Mouse (Mus musculus) ES-E14 (cell line): ENCODE measurements at regions not wholly inside any gene's neighbourhood (a gene's known extent, or its start where the extent isn't known, plus 50 kb on each side); places are given as distances from the start of the nearest gene placed in this dataset.

Source experiments
- DNase-seq: peaks from one replicate; pipeline ENCODE4 v3.0.0-alpha.2; 2013; ENCODE audit warnings: low read depth, low spot score
- H3K27ac ChIP-seq: 2 replicates; pipeline ENCODE4 v1.5.1; 2012; ENCODE audit warnings: low read depth, mild to moderate bottlenecking, low read length, moderate library complexity, mixed read lengths; ENCODE audit not compliant: poor library complexity, insufficient read depth, severe bottlenecking
- H3K36me3 ChIP-seq: 2 replicates; pipeline ENCODE4 v1.6.1; 2012; ENCODE audit warnings: mild to moderate bottlenecking, low read length, moderate library complexity, mixed read lengths; ENCODE audit not compliant: control insufficient read depth, poor library complexity, insufficient read depth, severe bottlenecking
- H3K4me1 ChIP-seq, 2 experiments: fragments of 150-350 bp in 1 of 2; sonication (generic) in 1 of 2; 2 replicates each; pipeline ENCODE4 v1.6.1; 2012; ENCODE audit warnings: low read length in 2 of 2, mild to moderate bottlenecking in 1 of 2, mixed read lengths in 1 of 2; ENCODE audit not compliant: control insufficient read depth in 2 of 2, insufficient read depth in 2 of 2, poor library complexity in 1 of 2
- H3K4me3 ChIP-seq, 2 experiments: fragments of 150-350 bp in 1 of 2; sonication (generic) in 1 of 2; 2 replicates each; pipeline ENCODE4 v1.5.1; 2012; ENCODE audit warnings: low read length in 2 of 2, low read depth in 1 of 2, mild to moderate bottlenecking in 1 of 2, mixed read lengths in 1 of 2; ENCODE audit not compliant: insufficient read depth in 1 of 2, poor library complexity in 1 of 2, severe bottlenecking in 1 of 2
- H3K9ac ChIP-seq: 2 replicates; pipeline ENCODE4 v1.6.1; 2012; ENCODE audit warnings: low read depth, mild to moderate bottlenecking, low read length, mixed read lengths; ENCODE audit not compliant: poor library complexity, insufficient read depth, severe bottlenecking
- H3K9me3 ChIP-seq: fragments of 150-350 bp; sonication (generic); 2 replicates; pipeline ENCODE4 v1.6.1; 2012; ENCODE audit warnings: low read depth, mild to moderate bottlenecking, low read length; ENCODE audit not compliant: control insufficient read depth, insufficient read depth
- CHD2 ChIP-seq: IDR thresholded peaks from 2 replicates; pipeline ENCODE4 v1.6.1; 2014; ENCODE audit warnings: mild to moderate bottlenecking, low read depth, low read length, inconsistent platforms
- HCFC1 ChIP-seq: IDR thresholded peaks from 2 replicates; pipeline ENCODE4 v1.6.1; 2012; ENCODE audit warnings: low read length, inconsistent platforms, borderline replicate concordance; ENCODE audit not compliant: insufficient read depth
- MAFK ChIP-seq: IDR thresholded peaks from 2 replicates; pipeline ENCODE4 v1.6.1; 2014; ENCODE audit warnings: mild to moderate bottlenecking, low read depth, low read length, inconsistent platforms; ENCODE audit not compliant: insufficient read depth
- ZC3H11A ChIP-seq: IDR thresholded peaks from 2 replicates; pipeline ENCODE4 v1.6.1; 2012; ENCODE audit warnings: low read depth, mild to moderate bottlenecking, inconsistent platforms, low read length, borderline replicate concordance
- ZNF384 ChIP-seq: IDR thresholded peaks from 2 replicates; pipeline ENCODE4 v1.6.1; 2012; ENCODE audit warnings: low read depth, low read length, inconsistent platforms
- in situ Hi-C, 2 experiments: fragments of 600-800 bp; cut with MboI; formaldehyde crosslinking; loops; one replicate each; pipeline ENCODE4 v1.15.1; 2025; ENCODE audit warnings: low sequenced_read_pairs in 2 of 2, inconsistent platforms in 1 of 2; ENCODE audit not compliant: unreplicated experiment in 2 of 2

DNA sequence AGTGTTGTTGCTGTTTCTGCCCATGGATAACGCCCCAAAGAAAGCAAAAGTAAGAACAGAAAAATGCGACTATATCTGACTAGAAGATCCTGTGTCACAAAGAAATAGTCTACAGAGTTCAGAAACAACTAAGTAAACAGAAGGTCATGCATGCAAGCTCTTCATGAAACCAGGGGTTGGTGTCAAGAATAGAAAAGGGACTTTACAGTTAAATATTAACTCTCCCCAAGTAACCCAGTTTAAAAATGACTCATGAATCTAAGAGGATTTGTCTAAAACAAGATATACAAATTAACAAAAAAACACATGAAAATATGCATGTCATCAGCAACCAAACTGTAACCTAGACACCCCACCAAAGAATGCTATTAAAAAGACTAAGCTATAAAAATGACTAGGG lies 381.4 kb upstream of the Ptger4 start:
- no peak for DNase-seq
- Histone ChIP-seq H3K4me3 (no peak overlapping the region), H3K36me3 (no peaks in the 10 kb centered on the region), H3K4me1 (peaks cover 0 to 5% of the 10 kb centered on the region in 2 experiments; a peak in 2 of 4 replicates), H3K9me3 (no peaks in the 10 kb centered on the region), H3K27ac (no peak overlapping the region), H3K9ac (no peak overlapping the region)
- TF ChIP-seq MAFK (no peak), ZC3H11A (no peak), HCFC1 (no peak), CHD2 (no peak), ZNF384 (no peak)
- in situ Hi-C loops = no loop called here

DNA sequence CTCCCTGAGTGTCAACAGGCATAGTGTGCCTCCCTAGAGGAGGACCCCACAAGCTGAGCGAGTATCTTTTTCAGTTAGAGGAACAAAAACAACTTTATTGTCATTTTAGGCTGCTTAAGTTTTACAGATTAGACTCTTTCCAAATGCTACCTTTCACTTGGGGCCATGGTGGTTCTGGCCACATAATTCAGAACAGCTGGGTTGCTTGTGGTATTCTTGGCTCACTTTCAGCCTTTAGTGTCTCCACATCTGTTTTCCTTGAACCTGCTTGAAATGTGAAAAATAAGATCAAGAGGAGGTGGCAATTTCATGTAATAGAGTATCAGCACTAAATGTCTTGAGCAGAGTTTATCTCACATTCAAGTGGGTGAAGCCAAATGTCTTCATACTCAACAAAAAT lies 402.7 kb upstream of the Ptger4 start:
- in situ Hi-C loops = no loop called here
- H3K9ac ChIP-seq = no peak overlapping the region
- H3K9me3 ChIP-seq = no peaks in the 10 kb centered on the region
- H3K36me3 ChIP-seq = no peaks in the 10 kb centered on the region
- DNase-seq = no peak
- TF ChIP-seq CHD2 = no peak
- no peak for TF ChIP-seq ZC3H11A
- no peak for TF ChIP-seq MAFK
- no peak for TF ChIP-seq HCFC1
- no peak for TF ChIP-seq ZNF384
- H3K4me1 ChIP-seq = no peaks in the 10 kb centered on the region
- H3K27ac ChIP-seq = no peak overlapping the region
- H3K4me3 ChIP-seq = no peak overlapping the region

DNA sequence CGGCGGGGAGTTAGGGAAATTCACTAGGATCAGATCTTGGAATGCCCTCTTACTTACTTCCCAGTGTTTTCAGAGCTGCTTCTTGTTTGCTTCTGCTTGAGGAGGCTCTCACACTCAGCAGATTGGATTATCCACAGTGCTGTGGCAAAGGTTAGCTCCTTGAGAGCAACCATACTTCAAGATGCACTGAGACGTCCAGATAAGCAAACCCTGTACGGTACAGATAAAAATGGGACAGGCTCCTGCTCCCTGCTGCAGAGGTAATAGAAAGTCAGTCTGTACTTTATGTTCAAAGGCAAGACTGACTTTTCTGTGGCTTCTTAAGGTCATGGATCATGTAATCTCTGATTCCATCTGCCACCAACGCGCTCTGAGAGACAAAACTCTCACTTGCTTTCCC lies 414.8 kb upstream of the Ptger4 start:
- Histone ChIP-seq H3K27ac (no peak overlapping the region), H3K36me3 (no peaks in the 10 kb centered on the region), H3K4me3 (no peak overlapping the region), H3K4me1 (no peaks in the 10 kb centered on the region), H3K9ac (no peak overlapping the region), H3K9me3 (no peaks in the 10 kb centered on the region)
- TF ChIP-seq HCFC1 (no peak), ZNF384 (no peak), CHD2 (no peak), MAFK (no peak), ZC3H11A (no peak)
- DNase-seq = no peak
- in situ Hi-C loops = no loop called here

DNA sequence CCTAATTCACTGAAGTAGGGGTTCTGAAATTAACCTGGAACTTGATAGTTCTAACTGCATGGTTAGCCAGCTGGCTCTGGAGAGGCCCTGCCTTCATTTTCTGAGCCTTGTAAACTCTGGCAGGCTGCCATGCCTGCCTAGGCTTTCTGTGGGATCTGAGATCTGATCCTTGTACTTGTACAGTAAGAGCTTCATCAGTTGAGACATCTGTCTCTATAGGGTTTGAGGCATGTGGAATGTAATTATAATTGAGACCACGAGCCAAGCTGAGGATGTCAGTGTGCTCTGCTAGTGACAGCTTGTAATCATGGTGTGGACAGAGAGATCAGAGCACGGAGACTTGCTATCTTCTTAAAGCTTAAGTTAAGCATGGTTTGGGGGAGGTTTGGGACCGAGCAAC lies 416.8 kb upstream of the Ptger4 start:
- no peak for TF ChIP-seq CHD2
- TF ChIP-seq HCFC1 = no peak
- no peak for TF ChIP-seq ZNF384
- no peak for TF ChIP-seq MAFK
- TF ChIP-seq ZC3H11A = no peak
- no peak for DNase-seq
- in situ Hi-C loops = no loop called here
- H3K9ac ChIP-seq = no peak overlapping the region
- no peaks in the 10 kb centered on the region for H3K36me3 ChIP-seq
- no peak overlapping the region for H3K27ac ChIP-seq
- no peaks in the 10 kb centered on the region for H3K9me3 ChIP-seq
- H3K4me3 ChIP-seq = no peak overlapping the region
- no peaks in the 10 kb centered on the region for H3K4me1 ChIP-seq

DNA sequence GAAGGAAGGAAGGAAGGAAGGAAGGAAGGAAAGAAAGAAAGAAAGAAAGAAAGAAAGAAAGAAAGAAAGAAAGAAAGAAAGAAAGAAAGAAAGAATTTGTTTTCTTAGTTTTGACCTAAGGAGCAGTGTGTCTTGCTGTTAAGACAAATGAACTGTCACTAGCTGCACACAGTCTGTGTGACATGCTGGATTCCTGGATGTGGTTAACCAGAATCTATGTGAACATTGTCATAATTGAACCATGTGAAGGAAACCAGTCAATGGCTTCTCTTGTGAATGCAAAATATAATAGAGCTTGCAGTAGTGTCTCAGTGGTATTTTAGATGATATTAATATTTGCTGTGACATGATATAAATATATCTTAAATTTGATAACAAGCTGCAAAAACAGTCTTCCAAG lies 427.8 kb upstream of the Ptger4 start:
- DNase-seq = no peak
- in situ Hi-C loops = no loop called here
- no peak overlapping the region for H3K4me3 ChIP-seq
- H3K4me1 ChIP-seq = no peaks in the 10 kb centered on the region
- H3K9ac ChIP-seq = no peak overlapping the region
- no peaks in the 10 kb centered on the region for H3K9me3 ChIP-seq
- H3K27ac ChIP-seq = no peak overlapping the region
- no peak for TF ChIP-seq HCFC1
- no peak for TF ChIP-seq CHD2
- TF ChIP-seq MAFK = no peak
- TF ChIP-seq ZC3H11A = no peak
- no peak for TF ChIP-seq ZNF384
- H3K36me3 ChIP-seq = no peaks in the 10 kb centered on the region
